Mouse (Mus musculus): ENCODE results near the gene Myo16.

Gene Myo16

DNA sequence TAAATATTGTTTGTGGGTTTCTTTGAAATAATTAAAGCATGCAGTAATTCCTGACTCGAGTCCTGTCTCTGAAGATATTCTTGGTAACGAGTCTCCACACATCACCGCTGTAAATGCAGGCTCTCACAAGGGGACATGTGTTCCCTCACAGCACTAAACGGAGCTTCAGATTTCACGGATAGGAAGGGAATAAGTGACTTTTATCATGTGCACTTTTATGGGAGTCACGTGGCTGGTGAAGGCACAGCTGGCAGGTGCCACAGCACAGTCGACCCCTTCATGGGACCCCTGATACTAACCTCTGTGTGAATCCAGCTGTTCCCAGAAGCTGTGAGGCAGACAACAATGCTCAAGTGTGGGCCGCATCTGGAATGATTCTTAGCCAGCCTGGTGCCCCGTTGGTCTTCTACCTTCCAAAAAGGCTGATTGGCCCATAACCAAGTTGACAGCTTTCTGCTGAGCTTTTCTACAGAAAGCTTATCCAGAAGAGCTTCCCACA, 304.5 kb downstream of the Myo16 start:
- no peak for DNase-seq (ENCODE audit: extremely low read depth, low read depth, low spot score)

DNA sequence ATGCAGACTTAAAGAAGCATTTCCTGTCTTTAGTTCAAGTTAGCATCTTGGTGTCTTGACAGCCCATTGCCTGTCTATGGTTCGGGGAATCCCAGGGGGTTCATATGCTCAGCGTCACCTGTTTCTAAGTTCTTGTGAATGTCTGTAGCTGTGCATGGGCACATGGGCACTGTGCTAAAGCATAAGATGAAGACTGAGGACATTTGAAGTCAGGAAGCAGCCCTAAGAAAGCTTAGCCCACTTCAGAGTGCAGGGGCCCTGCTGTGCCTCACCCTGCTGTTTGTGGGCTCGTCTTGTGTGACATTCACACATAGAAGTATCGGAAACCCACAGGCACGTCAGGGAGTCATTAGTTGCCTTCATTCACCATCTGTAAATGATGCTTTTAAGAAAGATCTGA, 308.6 kb downstream of the Myo16 start:
- no peak for DNase-seq (ENCODE audit: extremely low read depth, low read depth, low spot score)

DNA sequence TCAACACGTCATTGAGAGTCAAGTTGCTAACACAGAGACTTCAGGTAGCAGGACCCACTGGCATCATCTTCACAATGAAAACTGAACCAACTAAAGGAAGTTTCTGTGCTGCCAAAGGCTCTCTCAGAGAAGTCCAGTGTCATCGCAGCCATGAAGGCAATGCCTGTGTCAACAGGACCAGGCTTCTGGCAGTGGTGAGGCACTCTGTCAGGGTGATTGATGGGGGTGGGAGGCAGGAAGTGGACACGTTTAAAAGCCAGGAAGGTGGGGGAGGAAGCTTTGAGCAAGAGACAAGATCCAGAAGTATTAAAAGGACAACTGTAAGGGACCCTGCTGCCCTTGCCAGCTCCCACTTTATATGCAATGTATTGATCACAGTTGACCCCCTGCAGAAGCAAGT, 314.8 kb downstream of the Myo16 start:
- DNase-seq (ENCODE audit: extremely low read depth, low read depth, low spot score) = no peak

DNA sequence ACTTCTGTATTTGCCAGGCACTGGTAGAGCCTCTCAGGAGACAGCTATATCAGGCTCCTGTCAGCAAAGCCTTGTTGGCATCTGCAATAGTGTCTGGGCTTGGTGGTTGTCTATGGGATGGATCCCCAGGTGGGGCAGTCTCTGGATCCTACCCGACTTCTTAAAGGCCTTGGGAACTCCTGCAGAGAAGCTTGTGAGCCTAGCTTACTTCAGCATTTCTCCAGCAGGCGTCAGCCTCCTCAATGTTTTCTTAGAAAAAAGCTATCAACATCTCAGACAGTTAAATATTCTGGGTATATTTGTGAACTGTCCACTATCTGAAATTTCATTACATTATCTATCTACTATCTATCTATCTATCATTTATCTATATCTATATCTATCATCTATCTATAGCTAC, 315.9 kb downstream of the Myo16 start:
- DNase-seq (ENCODE audit: extremely low read depth, low read depth, low spot score) = no peak

DNA sequence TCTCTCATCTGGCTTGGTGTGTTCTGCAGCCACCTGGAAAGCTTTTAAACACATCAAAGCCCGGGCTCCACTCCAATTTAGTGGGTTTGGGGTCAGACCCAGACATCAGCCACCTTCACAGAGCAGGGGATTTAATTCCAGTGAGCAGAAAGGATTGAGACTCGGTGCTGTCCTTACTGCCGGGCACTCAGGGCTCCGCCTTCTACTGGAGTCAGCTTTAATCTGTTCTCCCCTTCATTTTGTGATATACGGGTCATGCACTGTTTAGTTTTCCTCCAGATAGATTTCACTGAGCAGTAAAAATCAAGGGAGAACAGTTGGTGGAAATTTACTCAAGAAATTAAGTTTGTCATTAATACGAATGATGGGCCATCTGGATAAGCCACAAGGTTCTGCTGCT, 316.6 kb downstream of the Myo16 start:
- DNase-seq (ENCODE audit: extremely low read depth, low read depth, low spot score) = no peak

DNA sequence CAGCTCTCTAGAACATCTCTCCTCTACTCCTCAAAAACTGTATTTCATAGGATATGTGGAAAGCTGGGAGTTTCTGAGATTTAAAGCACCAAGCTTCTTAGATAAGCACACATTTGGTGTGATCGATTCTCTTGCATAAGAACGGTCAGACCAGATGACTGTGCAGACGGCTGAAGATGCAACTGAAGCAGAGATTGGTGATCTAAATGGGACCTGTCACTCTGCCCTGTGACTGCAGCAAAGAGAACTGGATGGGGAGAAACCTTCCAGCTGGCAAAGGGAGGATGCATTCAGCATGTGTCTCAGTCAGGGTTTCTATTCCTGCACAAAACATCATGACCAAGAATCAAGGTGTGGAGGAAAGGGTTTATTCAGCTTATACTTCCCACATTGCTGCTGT, 318.7 kb downstream of the Myo16 start:
- DNase-seq (ENCODE audit: extremely low read depth, low read depth, low spot score) = no peak

DNA sequence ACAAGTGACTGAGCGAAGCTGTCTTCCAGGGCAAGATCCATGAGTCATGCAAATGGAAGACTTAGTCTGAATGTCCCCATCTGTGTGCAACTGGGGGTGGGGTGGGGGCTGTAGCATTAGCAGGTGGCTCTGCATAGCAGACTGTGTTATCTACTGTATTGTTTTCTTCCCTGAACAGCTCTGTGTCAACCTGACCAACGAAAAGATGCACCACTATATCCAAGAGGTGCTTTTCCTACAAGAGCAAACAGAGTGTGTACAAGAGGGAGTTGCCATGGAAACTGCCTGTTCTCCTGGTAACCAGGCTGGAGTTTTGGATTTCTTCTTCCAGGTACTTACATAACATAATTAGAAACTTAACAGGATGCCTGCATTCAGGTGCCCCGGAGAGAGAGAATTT, 320.7 kb downstream of the Myo16 start:
- no peak for DNase-seq (ENCODE audit: extremely low read depth, low read depth, low spot score)

DNA sequence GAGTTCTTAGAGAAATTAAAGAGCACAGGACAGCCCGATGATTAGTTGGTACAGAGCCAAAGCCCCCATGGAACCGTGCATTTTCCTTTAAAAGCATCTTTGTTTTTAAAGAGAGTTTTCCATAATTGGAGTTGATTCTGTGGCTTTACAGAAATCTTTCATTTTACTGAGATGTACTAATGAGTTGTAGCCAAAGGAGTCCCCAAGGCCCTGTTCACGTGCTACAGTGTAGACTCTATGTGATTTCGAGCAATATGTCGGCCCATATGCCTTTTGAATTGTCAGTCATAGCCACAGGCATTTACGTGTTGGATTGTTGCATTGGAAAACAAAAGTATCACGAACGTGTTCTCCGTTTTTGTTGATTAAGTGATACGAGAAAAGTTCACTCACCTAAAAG, 325.3 kb downstream of the Myo16 start:
- DNase-seq (ENCODE audit: extremely low read depth, low read depth, low spot score) = no peak

DNA sequence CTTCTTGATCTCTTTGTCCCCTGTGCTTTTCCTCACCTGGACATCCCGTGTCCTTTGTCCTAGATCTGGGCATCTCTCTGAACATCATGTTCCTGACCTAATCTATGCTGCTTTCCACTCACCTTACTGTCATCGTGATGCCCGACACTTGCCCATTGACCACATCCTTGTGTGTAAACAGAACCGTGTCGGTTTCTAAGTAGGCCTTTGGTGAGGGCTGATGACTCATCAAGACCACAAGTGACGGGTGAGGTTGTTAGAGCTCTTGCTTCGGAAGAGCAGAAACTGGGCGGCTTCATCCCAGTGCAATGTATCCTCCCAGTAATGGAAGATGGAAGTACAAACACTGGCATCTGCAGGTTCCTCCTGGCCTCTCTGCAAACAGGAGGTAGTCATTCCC, 327.1 kb downstream of the Myo16 start:
- no peak for DNase-seq (ENCODE audit: extremely low read depth, low read depth, low spot score)

DNA sequence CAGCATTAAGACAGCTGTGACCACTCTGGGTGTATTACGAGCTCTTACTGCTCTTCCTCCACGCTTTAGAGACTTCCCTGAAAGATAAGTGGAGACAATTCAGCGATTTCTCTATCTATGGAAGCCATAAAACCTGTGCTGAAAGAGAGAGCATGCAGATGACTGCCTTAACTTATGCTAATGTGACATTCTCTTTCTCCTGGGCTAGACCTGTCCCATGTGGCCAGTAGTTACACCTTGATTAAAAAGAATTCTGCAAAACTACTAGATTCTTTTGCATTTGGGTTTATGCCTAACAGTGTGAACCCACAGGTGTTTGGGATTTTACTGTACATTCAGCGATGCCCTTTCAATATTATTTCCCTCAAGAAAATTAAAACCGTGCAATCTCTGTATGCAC, 328.4 kb downstream of the Myo16 start:
- no peak for DNase-seq (ENCODE audit: extremely low read depth, low read depth, low spot score)

DNA sequence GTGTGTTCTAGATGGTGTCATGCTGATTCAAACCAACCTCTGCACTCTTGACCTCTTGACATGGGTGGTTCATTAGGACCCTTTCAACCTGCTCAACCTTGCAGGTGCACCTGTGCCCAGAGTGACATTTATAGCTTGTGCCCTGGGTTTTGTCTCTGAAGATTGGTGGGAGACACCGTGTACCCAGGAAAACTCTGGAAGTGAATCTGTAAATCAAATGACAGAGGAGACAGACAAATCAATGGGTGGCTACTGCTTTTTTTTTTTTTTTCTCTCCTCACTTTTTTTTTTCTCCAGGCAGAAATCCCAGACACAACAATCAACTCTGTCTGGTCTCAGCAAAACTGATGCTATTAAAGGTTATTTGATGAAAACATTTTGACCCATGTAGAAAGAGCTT, 329.2 kb downstream of the Myo16 start:
- no peak for DNase-seq (ENCODE audit: extremely low read depth, low read depth, low spot score)

DNA sequence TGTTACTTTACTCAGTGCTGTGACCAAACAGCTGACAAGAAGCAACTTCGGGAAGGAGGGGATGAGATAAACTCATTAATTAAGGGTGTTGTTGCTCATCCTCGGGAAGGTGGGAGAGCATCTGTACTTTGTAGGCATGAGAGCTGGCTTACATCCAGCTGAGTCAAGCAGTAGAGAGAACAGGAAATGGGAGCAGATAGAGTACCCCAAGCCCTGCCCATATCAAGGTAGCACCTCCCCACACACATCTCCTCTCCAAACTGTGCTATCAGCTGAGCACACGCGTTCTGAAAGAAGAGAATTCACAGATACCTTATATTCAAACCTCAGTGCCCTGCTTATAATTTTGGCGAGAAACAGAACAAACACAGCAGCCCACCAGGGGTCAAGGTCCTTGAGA, 330.1 kb downstream of the Myo16 start:
- DNase-seq (ENCODE audit: extremely low read depth, low read depth, low spot score) = no peak

DNA sequence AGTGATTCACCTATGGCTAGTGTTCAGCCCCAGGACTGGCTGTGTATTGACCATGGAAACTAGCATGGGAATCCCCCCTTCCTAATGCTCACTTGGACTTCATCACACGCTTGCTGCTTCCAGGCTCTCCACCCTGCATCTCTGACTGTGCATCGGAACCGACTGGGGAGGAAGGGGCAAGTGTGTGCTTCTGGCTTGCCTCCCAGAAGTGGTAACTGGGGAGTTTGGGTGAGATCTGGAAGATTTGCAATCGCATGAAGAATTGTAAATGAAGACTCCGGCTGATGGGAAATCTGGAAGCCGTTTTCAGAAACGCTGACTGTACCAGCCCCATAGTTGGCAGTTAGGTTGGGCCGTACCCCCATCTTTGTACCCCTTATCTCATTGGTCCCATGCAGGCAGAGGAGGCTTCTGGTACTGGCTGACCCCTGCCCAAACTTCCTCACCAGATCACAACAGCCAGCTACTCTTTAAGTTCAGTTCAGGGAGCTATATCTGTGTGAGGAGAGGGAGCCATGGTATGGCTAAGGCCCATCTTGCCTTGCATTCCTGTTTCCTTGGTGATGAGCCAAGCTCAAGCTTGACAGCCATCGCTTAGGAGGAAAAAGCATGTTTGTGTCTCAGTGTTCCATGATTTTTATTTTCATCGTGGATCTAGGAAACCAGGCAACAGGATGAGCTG, 336.2 kb downstream of the Myo16 start:
- no peak for DNase-seq (ENCODE audit: extremely low read depth, low read depth, low spot score)

DNA sequence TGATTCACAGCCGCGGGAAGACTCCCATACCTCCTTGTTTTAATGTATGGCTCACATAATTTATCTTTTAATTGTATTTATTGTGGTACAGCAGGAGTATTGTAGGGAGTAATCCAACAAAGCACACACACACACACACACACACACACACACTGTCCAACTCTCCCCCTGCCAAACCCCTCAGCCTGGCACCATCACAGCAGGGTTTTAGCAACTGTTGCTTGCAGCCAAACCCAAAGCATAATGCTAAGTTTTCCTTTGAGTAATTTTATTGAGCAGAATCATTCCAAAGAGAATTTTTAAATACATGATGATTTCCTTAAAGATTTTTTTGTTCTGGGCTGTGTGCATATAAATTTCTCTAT, 336.7 kb downstream of the Myo16 start:
- DNase-seq (ENCODE audit: extremely low read depth, low read depth, low spot score) = no peak

DNA sequence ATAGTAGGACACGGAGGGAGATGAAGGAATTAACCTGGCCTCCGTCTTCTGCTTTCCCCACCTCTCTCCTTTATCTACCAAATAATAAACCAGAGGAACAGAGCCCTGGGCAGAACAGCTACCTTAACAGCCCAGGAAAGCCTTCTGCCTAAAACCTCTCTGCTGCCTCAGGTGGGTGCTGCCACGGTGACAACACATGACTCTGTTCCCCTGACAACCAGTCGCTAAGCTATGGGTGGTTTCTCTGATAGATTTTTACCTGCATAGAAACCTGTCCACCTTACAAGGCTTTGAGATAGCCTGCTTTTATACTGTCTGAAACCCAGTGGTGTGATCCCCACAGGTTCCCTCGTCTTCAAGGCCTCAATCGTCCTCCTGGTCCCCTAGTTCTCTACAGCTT, 337.2 kb downstream of the Myo16 start:
- no peak for DNase-seq (ENCODE audit: extremely low read depth, low read depth, low spot score)

DNA sequence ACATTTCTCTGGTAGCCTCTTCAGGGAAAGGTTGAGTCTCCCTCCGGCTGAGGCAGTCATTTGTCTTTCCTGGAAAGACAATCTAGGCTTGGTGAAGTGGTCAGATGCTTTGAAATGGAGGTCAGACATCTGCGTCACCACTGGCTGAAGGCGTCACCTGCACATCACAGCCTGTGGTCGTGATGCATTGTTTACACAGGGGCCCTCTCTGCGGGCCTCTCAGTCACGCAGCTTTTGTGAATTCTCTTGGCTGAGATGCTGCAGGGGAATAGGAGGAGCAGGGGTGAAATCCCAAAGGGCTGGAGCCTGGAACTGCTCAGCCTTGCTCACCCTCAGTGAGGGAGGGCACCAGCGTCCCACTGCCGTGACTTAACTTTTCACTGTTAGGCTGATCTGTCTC, 346.1 kb downstream of the Myo16 start:
- no peak for DNase-seq (ENCODE audit: extremely low read depth, low read depth, low spot score)

DNA sequence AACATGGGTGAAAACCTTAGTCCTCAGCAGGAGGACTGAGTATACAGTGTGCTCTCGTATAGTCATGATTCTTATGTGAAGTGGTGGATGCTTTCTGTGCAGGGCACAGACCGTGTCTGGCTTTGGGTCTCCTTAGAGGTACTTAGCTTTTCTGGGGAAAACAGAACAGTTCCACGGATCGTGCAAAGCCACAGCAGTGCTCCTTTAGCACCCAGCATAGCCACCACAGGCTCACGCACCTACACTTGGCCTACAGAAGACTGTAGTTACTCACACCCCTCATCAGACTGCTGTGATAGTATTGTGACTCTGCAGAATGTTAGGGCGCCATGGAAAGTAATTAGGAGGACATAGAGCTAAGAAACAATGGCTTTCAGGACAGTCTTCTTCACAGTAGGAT, 346.8 kb downstream of the Myo16 start:
- no peak for DNase-seq (ENCODE audit: extremely low read depth, low read depth, low spot score)

DNA sequence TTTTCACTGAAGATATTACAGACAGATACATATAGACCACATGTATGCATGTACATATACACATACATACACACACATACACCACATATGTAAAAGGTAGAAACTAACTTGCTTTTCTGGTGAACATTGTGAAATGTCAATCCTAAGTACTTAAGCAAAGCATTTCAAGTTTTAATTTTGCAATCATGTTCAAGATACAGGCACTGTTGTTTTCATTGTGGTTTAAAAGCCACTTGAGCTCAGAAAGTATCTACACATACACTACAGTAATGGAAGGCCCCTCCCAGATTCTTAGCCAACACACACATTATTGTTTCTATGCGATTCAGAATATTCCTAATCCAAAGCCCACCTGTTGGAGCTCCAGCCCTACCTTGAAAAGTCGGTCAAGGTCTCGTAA, 348.0 kb downstream of the Myo16 start:
- no peak for DNase-seq (ENCODE audit: extremely low read depth, low read depth, low spot score)

DNA sequence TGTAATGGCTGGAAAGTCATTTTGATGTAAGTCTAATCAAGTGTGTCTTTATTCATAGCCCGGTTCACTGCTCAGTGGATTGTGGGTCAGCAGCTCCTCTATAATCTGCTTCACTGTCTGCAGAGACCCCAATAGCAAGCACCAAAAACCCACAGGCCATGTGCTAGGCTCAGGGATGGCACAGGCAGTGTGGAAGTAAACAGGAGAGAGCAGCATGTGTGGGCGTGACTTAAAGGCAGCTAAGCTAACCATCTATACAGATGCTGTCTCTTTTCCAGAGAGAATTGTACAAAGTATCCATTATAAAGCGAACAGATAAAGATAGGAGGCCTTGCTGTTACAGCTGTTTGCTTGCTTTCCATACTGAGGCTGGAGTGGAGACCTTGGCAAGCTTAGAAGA, 358.4 kb downstream of the Myo16 start:
- no peak for DNase-seq (ENCODE audit: extremely low read depth, low read depth, low spot score)

DNA sequence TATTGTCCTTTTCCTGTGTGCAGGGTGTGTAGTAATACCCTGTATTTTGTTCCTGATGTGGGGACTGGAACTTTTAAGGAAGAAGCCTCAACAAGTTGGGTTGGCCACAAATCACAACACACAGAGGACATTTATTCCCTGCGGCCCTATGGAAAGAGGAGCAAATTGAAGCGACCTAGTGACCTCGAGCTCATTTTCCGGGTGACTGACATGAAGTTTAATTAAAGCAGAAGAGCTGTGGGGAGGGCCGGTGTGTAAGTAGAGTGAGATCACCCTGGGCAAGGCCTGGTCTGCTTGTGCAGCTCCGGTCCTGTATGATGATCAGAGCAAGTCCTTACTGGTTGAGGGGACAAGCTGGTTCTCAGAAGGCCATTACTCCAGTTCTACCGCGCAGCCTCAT, 363.7 kb downstream of the Myo16 start:
- no peak for DNase-seq (ENCODE audit: extremely low read depth, low read depth, low spot score)

DNA sequence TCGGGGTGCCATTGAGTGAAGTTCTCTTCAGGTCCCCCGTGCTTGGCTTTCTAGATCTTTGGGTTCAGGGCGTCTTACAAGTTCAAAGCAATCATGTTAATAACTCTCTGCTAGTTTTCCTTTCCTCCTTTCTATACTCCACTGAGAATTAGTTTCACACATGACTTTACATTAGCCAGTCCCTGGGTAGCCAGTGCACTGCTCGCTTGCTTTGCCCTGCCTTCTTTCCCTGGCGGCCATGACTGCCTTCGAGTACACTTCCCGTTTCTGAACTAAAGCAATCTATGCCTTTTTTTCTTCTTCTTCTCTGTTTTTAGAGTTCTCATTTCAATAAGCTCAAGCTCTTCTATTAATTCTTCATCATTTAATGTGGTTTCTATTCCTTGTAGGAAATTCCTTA, 365.6 kb downstream of the Myo16 start:
- no peak for DNase-seq (ENCODE audit: extremely low read depth, low read depth, low spot score)

DNA sequence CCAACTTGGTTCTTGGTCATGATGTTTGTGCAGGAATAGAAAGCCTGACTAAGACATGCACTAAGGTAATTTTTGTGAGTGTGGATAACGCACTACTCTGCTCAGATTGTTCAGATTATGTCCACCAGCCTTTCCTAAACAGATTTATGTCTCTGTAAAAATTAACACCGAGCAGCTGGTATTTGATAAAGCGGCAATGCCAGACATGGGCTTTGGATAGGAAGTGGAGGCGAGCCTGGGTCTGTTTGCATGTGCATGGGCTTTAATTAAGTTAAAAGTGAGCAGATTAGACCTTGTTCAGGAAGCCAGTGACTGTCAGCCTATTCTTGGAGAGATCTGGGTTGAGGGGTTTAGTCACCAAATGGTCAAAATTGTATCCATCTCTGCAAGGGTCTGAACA, 367.8 kb downstream of the Myo16 start:
- no peak for DNase-seq (ENCODE audit: extremely low read depth, low read depth, low spot score)

DNA sequence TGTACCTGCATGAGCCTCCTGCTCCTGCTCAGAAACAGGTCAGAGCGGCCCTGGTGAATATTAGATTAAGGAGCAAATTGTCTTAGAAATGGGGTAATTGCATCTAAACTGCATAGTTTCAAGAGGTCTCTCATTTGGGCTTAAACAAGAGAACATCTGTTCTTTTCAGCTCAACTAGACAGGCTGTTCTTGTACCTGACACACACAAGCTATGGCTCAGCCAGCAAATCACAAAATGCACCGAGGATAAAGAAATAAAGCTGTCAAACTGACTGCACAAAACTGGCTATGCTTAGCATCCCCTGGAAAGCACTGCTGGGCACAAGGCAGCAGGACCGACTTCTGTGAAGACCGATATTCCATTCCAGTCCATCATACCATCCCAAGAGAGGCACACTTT, 372.0 kb downstream of the Myo16 start:
- no peak for DNase-seq (ENCODE audit: extremely low read depth, low read depth, low spot score)

DNA sequence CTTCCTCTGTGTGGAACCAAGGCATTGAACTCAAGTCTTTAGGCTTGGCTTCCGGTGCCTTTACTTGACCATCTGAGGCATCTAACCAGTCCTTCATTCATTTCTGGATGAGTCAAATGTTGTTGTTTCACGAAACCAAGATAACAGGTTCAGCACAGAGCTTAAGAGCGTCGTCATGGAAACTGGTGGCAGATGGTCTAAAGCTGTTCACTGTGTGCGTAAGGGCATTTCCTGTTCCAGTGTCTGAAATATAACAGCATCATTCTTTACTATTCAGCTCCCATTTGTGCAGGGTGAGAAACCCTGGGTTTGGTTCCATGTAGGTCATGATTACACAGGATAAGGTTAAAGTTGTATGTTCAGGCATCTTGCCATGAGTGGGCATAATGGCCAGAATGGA, 372.9 kb downstream of the Myo16 start:
- no peak for DNase-seq (ENCODE audit: extremely low read depth, low read depth, low spot score)

Measured in fat pad, adult 2 months (tissue).